Mouse (Mus musculus) cerebellum, adult 11-12 months (tissue): ENCODE measurements at regions not wholly inside any gene's neighbourhood (a gene's known extent, or its start where the extent isn't known, plus 50 kb on each side); places are given as distances from the start of the nearest gene placed in this dataset.

Experiments
- DNase-seq: peaks from one replicate; pipeline ENCODE4 v3.0.0; 2022

GRCm38 (mm10) chr12:69452986-69453385, 80.7 kb upstream of the Gm9887 start:
- DNase-seq, result no peak

- no peak for DNase-seq
Measured at GRCm38 (mm10) chr12:69451110-69451509, 78.9 kb upstream of the Gm9887 start.

GRCm38 (mm10) chr12:69447962-69448767, 75.9 kb upstream of the Gm9887 start:
- DNase-seq, result no peak

GRCm38 (mm10) chr12:69447322-69447827, 75.1 kb upstream of the Gm9887 start:
- no peak for DNase-seq

GRCm38 (mm10) chr12:69446468-69447321, 74.4 kb upstream of the Gm9887 start:
- no peak for DNase-seq

GRCm38 (mm10) chr12:69446085-69446467, 73.8 kb upstream of the Gm9887 start:
- no peak for DNase-seq

- DNase-seq, result no peak
Measured at GRCm38 (mm10) chr12:69442321-69442720, 70.1 kb upstream of the Gm9887 start.

GRCm38 (mm10) chr12:69441764-69442163, 69.5 kb upstream of the Gm9887 start:
- DNase-seq, result no peak

GRCm38 (mm10) chr12:69438271-69438670, 66.0 kb upstream of the Gm9887 start:
- no peak for DNase-seq

- DNase-seq, result no peak
Measured at GRCm38 (mm10) chr12:69436839-69437501, 64.7 kb upstream of the Gm9887 start.

GRCm38 (mm10) chr12:69434315-69434714, 62.1 kb upstream of the Gm9887 start:
- no peak for DNase-seq

- no peak for DNase-seq
Measured at GRCm38 (mm10) chr12:69432086-69432485, 59.8 kb upstream of the Gm9887 start.

- no peak for DNase-seq
Measured at GRCm38 (mm10) chr12:69428108-69428507, 55.9 kb upstream of the Gm9887 start.

- no peak for DNase-seq
Measured at GRCm38 (mm10) chr12:69425610-69426009, 53.4 kb upstream of the Gm9887 start.

GRCm38 (mm10) chr12:69424971-69425370, 52.7 kb upstream of the Gm9887 start:
- DNase-seq, result no peak
